Mouse (Mus musculus): ENCODE results near the gene Alcam.

DNA sequence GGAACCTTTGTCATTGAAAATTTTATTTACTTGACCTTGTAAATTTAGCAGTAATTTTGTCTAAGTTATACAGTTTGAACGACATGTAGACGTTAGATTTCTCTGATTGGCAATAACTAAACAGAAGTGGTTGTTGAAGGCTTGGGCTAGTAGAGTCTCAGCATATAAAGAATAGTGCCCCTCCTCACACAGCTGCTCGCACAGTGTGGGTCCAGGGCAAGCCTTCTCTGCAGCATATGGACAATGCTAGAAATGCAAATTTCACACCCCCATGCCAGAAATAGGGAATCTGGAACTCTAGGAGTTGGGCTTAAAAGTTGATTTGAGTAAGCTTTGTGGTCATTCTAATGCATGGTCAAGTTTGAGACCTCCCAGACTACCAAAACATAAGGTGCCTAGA, 23.8 kb downstream of the Alcam start:
- TF ChIP-seq CTCF (IDR thresholded peaks at IDR 0.05; ENCODE audit: borderline replicate concordance, extremely low read depth, insufficient read depth, insufficient read length) (no peak), POLR2A (IDR thresholded peaks at IDR 0.05; ENCODE audit: borderline replicate concordance, extremely low read depth, insufficient read depth, insufficient read length, poor library complexity, severe bottlenecking) (no peak)
